Mouse (Mus musculus): Measurements from ENCODE around the gene Slc25a39.

DNA sequence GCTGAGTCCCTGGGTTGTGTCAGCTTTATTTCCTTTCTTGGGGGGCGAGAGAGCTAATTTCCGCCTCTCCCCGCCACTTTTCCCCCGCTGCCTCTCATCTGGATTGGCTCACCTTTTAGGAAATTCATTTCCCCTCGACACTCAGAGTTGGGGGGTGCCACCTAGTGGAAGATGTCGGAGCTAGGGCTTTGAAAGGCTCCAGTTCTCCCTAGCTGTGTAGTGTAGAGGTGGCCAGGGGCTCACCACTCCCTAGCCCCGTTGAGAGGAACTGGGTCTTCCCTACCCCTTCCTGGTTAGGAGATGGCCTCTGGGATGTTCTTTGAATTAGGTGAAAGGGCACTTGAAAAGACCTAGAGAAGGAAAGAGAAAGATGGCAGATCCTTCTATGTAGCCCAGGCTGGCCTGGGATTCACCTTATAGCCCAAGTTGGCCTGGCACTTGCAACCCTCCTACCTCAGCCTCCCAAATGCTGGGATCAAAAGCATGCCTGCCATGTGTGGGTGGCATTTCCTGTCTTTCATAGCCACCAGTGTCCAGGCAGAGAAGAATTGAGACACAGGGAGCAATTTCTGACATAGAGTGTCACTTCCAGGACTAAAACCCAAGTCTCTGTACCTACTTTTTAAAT is 23.4 kb upstream of the Slc25a39 start:
- peak; percentile 34; the same call in 1 of the 2 replicates for TF ChIP-seq CTCF (IDR thresholded peaks at IDR 0.05; ENCODE audit: control insufficient read depth, insufficient read depth, insufficient replicate concordance, low read depth, low read length)
- TF ChIP-seq POLR2A (IDR thresholded peaks at IDR 0.05; ENCODE audit: control insufficient read depth, low read depth, low read length), result no peak

Data from testis, adult 2 months (tissue).